Mouse (Mus musculus): ENCODE measurements around the gene Unc13a. TPM values are rescaled to one million over a fixed set of nuclear protein-coding genes. Genes with fewer than 3 reads are reported as not detected.

Unc13a gene
- total RNA-seq, 1 experiment: 3.0 TPM

DNA sequence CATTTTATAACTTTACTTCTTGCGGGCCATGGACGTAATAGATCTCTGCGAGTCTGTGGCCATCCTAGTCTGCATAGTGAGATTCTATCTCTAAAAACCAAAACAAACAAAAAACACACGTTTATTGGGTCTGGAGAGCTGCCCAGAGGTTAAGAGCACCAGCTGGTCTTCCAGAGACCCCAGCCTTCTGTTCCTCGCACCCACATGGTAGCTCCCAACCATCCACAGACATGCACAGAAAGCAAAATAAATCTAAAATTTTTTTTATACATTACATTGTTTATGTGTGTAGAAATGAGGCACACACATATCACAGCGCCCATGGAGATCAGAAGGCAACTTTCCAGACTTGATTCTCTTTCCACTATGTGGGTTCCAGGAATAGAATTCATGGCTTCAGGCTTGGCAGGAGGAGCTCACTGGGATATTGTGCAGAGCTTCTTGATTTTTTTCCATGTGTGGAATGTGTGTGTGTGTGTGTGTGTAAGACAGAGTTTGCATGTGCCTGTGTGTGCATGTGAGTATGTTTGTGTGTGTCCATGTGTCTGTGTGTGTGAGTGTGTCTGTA lies 695 bp upstream of the Unc13a start:
- Histone ChIP-seq H3K4me3 (ENCODE audit: insufficient read depth in 1 of 2, low read depth in 1 of 2, low read length in 2 of 2, poor library complexity in 1 of 2, severe bottlenecking in 1 of 2) (no peak overlapping the region; a peak in 1 of 4 replicates), H3K27ac (ENCODE audit: insufficient read depth, low read depth, low read length, poor library complexity, severe bottlenecking) (no peak overlapping the region; the same call in 1 of the 2 replicates), H3K36me3 (ENCODE audit: control insufficient read depth, insufficient read depth, low read length, poor library complexity, severe bottlenecking) (no peaks in the 10 kb centered on the region), H3K4me1 (ENCODE audit: control insufficient read depth in 2 of 2, insufficient read depth in 2 of 2, low read length in 2 of 2, poor library complexity in 1 of 2) (peaks cover 4 to 39% of the 10 kb centered on the region in 2 experiments; a peak in 3 of 4 replicates), H3K9ac (ENCODE audit: insufficient read depth, low read depth, low read length, poor library complexity, severe bottlenecking) (no peak overlapping the region), H3K9me3 (ENCODE audit: control insufficient read depth, insufficient read depth, low read depth, low read length) (no peaks in the 10 kb centered on the region)
- in situ Hi-C loops (cut with MboI; ENCODE audit: low sequenced_read_pairs in 2 of 2, unreplicated experiment in 2 of 2): no loop called here
- TF ChIP-seq MAFK (IDR thresholded peaks at IDR 0.05; ENCODE audit: insufficient read depth, low read depth, low read length) (no peak), CHD2 (IDR thresholded peaks at IDR 0.05; ENCODE audit: low read depth, low read length) (no peak), ZC3H11A (IDR thresholded peaks at IDR 0.05; ENCODE audit: borderline replicate concordance, low read depth, low read length) (no peak), ZNF384 (IDR thresholded peaks at IDR 0.05; ENCODE audit: low read depth, low read length) (no peak), HCFC1 (IDR thresholded peaks at IDR 0.05; ENCODE audit: borderline replicate concordance, insufficient read depth, low read length) (no peak)
- no peak for DNase-seq (ENCODE audit: low read depth, low spot score)

DNA sequence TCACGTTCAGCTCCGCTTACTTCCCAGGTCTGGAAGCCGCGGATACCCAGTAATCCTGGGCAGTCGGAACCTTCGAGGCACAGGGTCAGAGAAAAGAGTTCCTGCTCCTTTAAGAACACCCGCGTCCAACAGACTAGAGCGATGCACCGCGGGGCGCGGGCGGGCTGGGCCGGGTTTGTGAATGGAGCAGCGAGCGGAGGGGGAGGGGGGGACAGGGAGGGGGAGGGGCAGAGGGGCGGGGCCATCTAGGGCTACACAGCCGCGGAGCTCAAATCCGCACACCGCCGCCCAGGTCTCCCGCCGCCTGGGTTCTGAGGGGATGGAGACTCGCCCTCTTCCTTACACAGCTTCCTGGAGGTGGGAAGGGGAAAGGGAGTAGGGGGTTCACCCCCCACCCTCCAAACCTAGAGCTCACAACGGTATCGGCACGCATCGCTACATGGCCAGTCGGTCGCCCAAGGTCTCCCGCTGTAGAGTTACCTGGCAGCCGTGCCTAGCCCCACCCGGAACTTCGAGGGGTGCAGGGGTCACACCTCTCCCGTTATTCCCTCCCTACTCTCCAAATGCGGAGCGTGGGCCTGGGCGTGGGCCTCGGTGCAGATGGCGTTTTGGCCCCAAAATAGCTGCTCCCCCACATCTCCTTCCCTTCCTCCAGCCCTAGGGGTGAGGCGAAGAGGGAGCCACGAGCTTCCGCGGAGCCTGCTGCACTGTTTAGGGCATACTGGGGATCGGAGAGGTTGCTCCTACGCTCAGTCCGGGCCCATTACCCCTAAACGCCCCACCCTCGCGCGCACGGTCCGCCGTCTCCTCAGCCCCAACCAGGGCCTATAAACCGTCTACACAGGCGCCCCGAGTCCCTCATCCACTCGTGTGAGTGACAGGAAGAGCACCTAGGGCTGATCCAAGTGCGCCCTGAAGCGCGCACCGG lies 672 bp downstream of the Unc13a start:
- no peaks in the 10 kb centered on the region for H3K36me3 ChIP-seq (ENCODE audit: control insufficient read depth, insufficient read depth, low read length, poor library complexity, severe bottlenecking)
- in situ Hi-C loops (cut with MboI; ENCODE audit: low sequenced_read_pairs in 2 of 2, unreplicated experiment in 2 of 2): no loop called here
- H3K9ac ChIP-seq (ENCODE audit: insufficient read depth, low read depth, low read length, poor library complexity, severe bottlenecking): peak overlapping the region; percentile 78
- peak overlapping the region; percentile 84 for H3K27ac ChIP-seq (ENCODE audit: insufficient read depth, low read depth, low read length, poor library complexity, severe bottlenecking)
- H3K4me3 ChIP-seq (ENCODE audit: insufficient read depth in 1 of 2, low read depth in 1 of 2, low read length in 2 of 2, poor library complexity in 1 of 2, severe bottlenecking in 1 of 2): peak overlapping the region; percentile 84 to 89
- no peak for DNase-seq (ENCODE audit: low read depth, low spot score)
- TF ChIP-seq HCFC1 (IDR thresholded peaks at IDR 0.05; ENCODE audit: borderline replicate concordance, insufficient read depth, low read length) (no peak), CHD2 (IDR thresholded peaks at IDR 0.05; ENCODE audit: low read depth, low read length) (no peak), ZNF384 (IDR thresholded peaks at IDR 0.05; ENCODE audit: low read depth, low read length) (no peak), MAFK (IDR thresholded peaks at IDR 0.05; ENCODE audit: insufficient read depth, low read depth, low read length) (no peak), ZC3H11A (IDR thresholded peaks at IDR 0.05; ENCODE audit: borderline replicate concordance, low read depth, low read length) (no peak)
- peaks cover 2 to 50% of the 10 kb centered on the region in 2 experiments; a peak in 3 of 4 replicates for H3K4me1 ChIP-seq (ENCODE audit: control insufficient read depth in 2 of 2, insufficient read depth in 2 of 2, low read length in 2 of 2, poor library complexity in 1 of 2)
- no peaks in the 10 kb centered on the region for H3K9me3 ChIP-seq (ENCODE audit: control insufficient read depth, insufficient read depth, low read depth, low read length)

- H3K27ac ChIP-seq (ENCODE audit: insufficient read depth, low read depth, low read length, poor library complexity, severe bottlenecking): peak overlapping the region; percentile 84
- in situ Hi-C loops (cut with MboI; ENCODE audit: low sequenced_read_pairs in 2 of 2, unreplicated experiment in 2 of 2): no loop called here
- H3K4me1 ChIP-seq (ENCODE audit: control insufficient read depth in 2 of 2, insufficient read depth in 2 of 2, low read length in 2 of 2, poor library complexity in 1 of 2): peaks cover 2 to 46% of the 10 kb centered on the region in 2 experiments; a peak in 3 of 4 replicates
- DNase-seq (ENCODE audit: low read depth, low spot score): no peak
- H3K4me3 ChIP-seq (ENCODE audit: insufficient read depth in 1 of 2, low read depth in 1 of 2, low read length in 2 of 2, poor library complexity in 1 of 2, severe bottlenecking in 1 of 2): peak overlapping the region; percentile 84 to 89
- H3K9me3 ChIP-seq (ENCODE audit: control insufficient read depth, insufficient read depth, low read depth, low read length): no peaks in the 10 kb centered on the region
- H3K9ac ChIP-seq (ENCODE audit: insufficient read depth, low read depth, low read length, poor library complexity, severe bottlenecking): peak overlapping the region; percentile 78
- TF ChIP-seq CHD2 (IDR thresholded peaks at IDR 0.05; ENCODE audit: low read depth, low read length): no peak
- no peak for TF ChIP-seq MAFK (IDR thresholded peaks at IDR 0.05; ENCODE audit: insufficient read depth, low read depth, low read length)
- TF ChIP-seq ZC3H11A (IDR thresholded peaks at IDR 0.05; ENCODE audit: borderline replicate concordance, low read depth, low read length): no peak
- TF ChIP-seq HCFC1 (IDR thresholded peaks at IDR 0.05; ENCODE audit: borderline replicate concordance, insufficient read depth, low read length): no peak
- no peak for TF ChIP-seq ZNF384 (IDR thresholded peaks at IDR 0.05; ENCODE audit: low read depth, low read length)
- H3K36me3 ChIP-seq (ENCODE audit: control insufficient read depth, insufficient read depth, low read length, poor library complexity, severe bottlenecking): no peaks in the 10 kb centered on the region
These were observed 1.4 kb downstream of the Unc13a start for GRCm38 (mm10) chr8:71670198-71670597.

- no peaks in the 10 kb centered on the region; the same call in 1 of the 2 replicates for H3K36me3 ChIP-seq (ENCODE audit: control insufficient read depth, insufficient read depth, low read length, poor library complexity, severe bottlenecking)
- no peak for DNase-seq (ENCODE audit: low read depth, low spot score)
- peak overlapping the region; percentile 56; the same call in 1 of the 2 replicates for H3K9ac ChIP-seq (ENCODE audit: insufficient read depth, low read depth, low read length, poor library complexity, severe bottlenecking)
- no peaks in the 10 kb centered on the region for H3K9me3 ChIP-seq (ENCODE audit: control insufficient read depth, insufficient read depth, low read depth, low read length)
- in situ Hi-C loops (cut with MboI; ENCODE audit: low sequenced_read_pairs in 2 of 2, unreplicated experiment in 2 of 2): no loop called here
- peaks cover 0 to 54% of the 10 kb centered on the region in 2 experiments; a peak in 3 of 4 replicates for H3K4me1 ChIP-seq (ENCODE audit: control insufficient read depth in 2 of 2, insufficient read depth in 2 of 2, low read length in 2 of 2, poor library complexity in 1 of 2)
- H3K27ac ChIP-seq (ENCODE audit: insufficient read depth, low read depth, low read length, poor library complexity, severe bottlenecking): no peak overlapping the region
- TF ChIP-seq ZC3H11A (IDR thresholded peaks at IDR 0.05; ENCODE audit: borderline replicate concordance, low read depth, low read length) (no peak), HCFC1 (IDR thresholded peaks at IDR 0.05; ENCODE audit: borderline replicate concordance, insufficient read depth, low read length) (no peak), MAFK (IDR thresholded peaks at IDR 0.05; ENCODE audit: insufficient read depth, low read depth, low read length) (no peak), ZNF384 (IDR thresholded peaks at IDR 0.05; ENCODE audit: low read depth, low read length) (no peak), CHD2 (IDR thresholded peaks at IDR 0.05; ENCODE audit: low read depth, low read length) (no peak)
- H3K4me3 ChIP-seq (ENCODE audit: insufficient read depth in 1 of 2, low read depth in 1 of 2, low read length in 2 of 2, poor library complexity in 1 of 2, severe bottlenecking in 1 of 2): peak overlapping the region in 1 of 2 experiments; percentile 14; a peak in 1 of 4 replicates
These were observed 3.2 kb downstream of the Unc13a start for GRCm38 (mm10) chr8:71668220-71668975.
